Mouse (Mus musculus) small intestine, adult 2 months (tissue): ENCODE results near the gene Ttll8.

Experiments used
- CTCF ChIP-seq: fragments of 200-500 bp; IDR thresholded peaks from 2 replicates; pipeline ENCODE4 v1.5.1; 2012; ENCODE audit warnings: low read depth, mild to moderate bottlenecking, control low read depth, inconsistent platforms, low read length, moderate library complexity, mixed read lengths; ENCODE audit not compliant: insufficient replicate concordance, insufficient read length; ENCODE audit errors: extremely low read depth
- POLR2A ChIP-seq: fragments of 200-500 bp; IDR thresholded peaks from 2 replicates; pipeline ENCODE4 v1.6.1; 2012; ENCODE audit warnings: low read depth, mild to moderate bottlenecking, control low read depth, inconsistent platforms, low read length, moderate library complexity

- TF ChIP-seq CTCF (no peak), POLR2A (no peak)
These were observed 32.3 kb downstream of the Ttll8 start for GRCm38 (mm10) chr15:88921992-88922310.
